Mouse (Mus musculus) left cerebral cortex, postnatal 36 days (tissue): Measurements from ENCODE around the gene Ercc6l2. TPM values are rescaled to one million over a fixed set of nuclear protein-coding genes. Genes with fewer than 3 reads are reported as not detected.
A peak's percentile ranks its signal among the peaks of the same experiment; 100 is the strongest.
"Not testable (repeated sequence)": the region's sequence is repeated elsewhere in the genome, so short reads cannot be mapped to it uniquely, and the experiment has no call there.

Experiments
- DNase-seq, 2 experiments: peaks; one replicate each; pipeline ENCODE4 v3.0.0; 2021 to 2022; ENCODE audit warnings: low spot score in 2 of 2, mixed read lengths in 1 of 2
- intact Hi-C: fragments of 180-260 bp; cut with DNase I; formaldehyde crosslinking; loops from one replicate; pipeline ENCODE4 v1.15.1; 2025
- total RNA-seq, 2 experiments: library from RNA; stranded (reverse); gene quantifications; 2 replicates each; pipeline ENCODE4 v1.2.3; 2021

The Ercc6l2 gene
- total RNA-seq, 2 experiments from 2014 or later, result 12.9 to 16.3 TPM

GRCm38 (mm10) chr13:63918733-63919422 lies 103.8 kb downstream of the Ercc6l2 start:
- intact Hi-C loops, result no loop called here
- DNase-seq, result peak; percentile 19 to 49

- DNase-seq, intact Hi-C loops: not testable (repeated sequence)
Measured at GRCm38 (mm10) chr13:63924036-63924435, 109.0 kb downstream of the Ercc6l2 start.

- DNase-seq, result no peak
- intact Hi-C loops, result no loop called here
Measured at GRCm38 (mm10) chr13:63927326-63927725, 112.3 kb downstream of the Ercc6l2 start.

- DNase-seq, result peak; percentile 13 to 20
- intact Hi-C loops, result no loop called here
Measured at GRCm38 (mm10) chr13:63929351-63929750, 114.3 kb downstream of the Ercc6l2 start.

- no peak for DNase-seq
- intact Hi-C loops, result loop anchor here (10.0 kb wide), 1 partner anchor 105 kb away; no protein-coding TSS in a partner anchor
Measured at GRCm38 (mm10) chr13:63929917-63930515, 115.0 kb downstream of the Ercc6l2 start.

- no peak for DNase-seq
- intact Hi-C loops, result loop anchor here (10.0 kb wide), 1 partner anchor 104 kb away; no protein-coding TSS in a partner anchor
Measured at GRCm38 (mm10) chr13:63930525-63930924, 115.5 kb downstream of the Ercc6l2 start.

GRCm38 (mm10) chr13:63936369-63936768 lies 121.3 kb downstream of the Ercc6l2 start:
- DNase-seq, result no peak
- intact Hi-C loops, result loop anchor here (10.0 kb wide), 1 partner anchor 98 kb away; no protein-coding TSS in a partner anchor

GRCm38 (mm10) chr13:63940257-63940656 lies 125.2 kb downstream of the Ercc6l2 start:
- DNase-seq, result no peak
- intact Hi-C loops, result no loop called here

GRCm38 (mm10) chr13:63941170-63941569 lies 126.1 kb downstream of the Ercc6l2 start:
- intact Hi-C loops, result no loop called here
- DNase-seq, result no peak

GRCm38 (mm10) chr13:63943605-63944004 lies 128.6 kb downstream of the Ercc6l2 start:
- intact Hi-C loops, result no loop called here
- no peak for DNase-seq

- no peak for DNase-seq
- intact Hi-C loops, result no loop called here
Measured at GRCm38 (mm10) chr13:63944344-63945021, 129.4 kb downstream of the Ercc6l2 start.

Other genes starting within 250 kb of the Ercc6l2 start
- 10 to 100 TPM; 40.5 to 51.6 TPM for gene Ptch1, start 241.6 kb upstream of the Ercc6l2 start, total RNA-seq